In genomic region chr14:14707061-14707460, GRCm38 (mm10) we compare ENCODE assay signal across 32 mouse cellular contexts. TPM values are rescaled to one million over a fixed set of nuclear protein-coding genes. Genes with fewer than 3 reads are reported as not detected.
A peak's percentile ranks its signal among the peaks of the same experiment; 100 is the strongest.
DNase-seq lines count a peak whose midpoint lies in the region; ATAC-seq and TF ChIP-seq lines count a peak whose summit lies in the region.
"Had no signal": no experiment of that assay in that cellular context is flagged by ENCODE, and none has a peak within 500 bp of the region (broad histone marks: within the 10 kb centered on the region; RNA-seq: fewer than 3 reads in every experiment).

No protein-coding gene starts in this region.

- H3K27me3 ChIP-seq in midbrain, embryonic 11.5 days (ENCODE audit: control insufficient read depth, insufficient read depth, low read length) = no peaks in the 10 kb centered on the region
- H3K27me3 ChIP-seq in midbrain, postnatal 0 days (ENCODE audit: insufficient read depth, low read length) = no peaks in the 10 kb centered on the region
- H3K27me3 ChIP-seq in embryonic facial prominence, embryonic 10.5 days (replicated peaks; ENCODE audit: low read depth, poor library complexity, severe bottlenecking) = no peaks in the 10 kb centered on the region
- H3K27me3 ChIP-seq in splenic B cell, adult 2 months (ENCODE audit: control insufficient read depth, insufficient read depth, low read length, poor library complexity, severe bottlenecking) = no peaks in the 10 kb centered on the region
- H3K27me3 ChIP-seq: CH12.LX; forebrain, embryonic 13.5 days; heart, embryonic 12.5 days; heart, embryonic 15.5 days; hindbrain, embryonic 13.5 days; Patski had no signal

- DNase-seq in midbrain, embryonic 11.5 days (ENCODE audit: low spot score, missing footprints) = peak; percentile 84
- no peak for DNase-seq in midbrain, postnatal 0 days (ENCODE audit: low spot score)
- peak; percentile 50 for DNase-seq in A20 (ENCODE audit: low read depth, low spot score)
- DNase-seq in embryonic facial prominence, embryonic 10.5 days (ENCODE audit: low spot score) = no peak
- DNase-seq in splenic B cell, adult 2 months (ENCODE audit: low read depth, low spot score) = peak; percentile 38
- no peak for DNase-seq in cerebellum, adult 11 months
- DNase-seq in spleen, postnatal 14 days (ENCODE audit: low spot score in 2 of 2) = no peak
- DNase-seq: adrenal gland, adult 2 months; adrenal gland, postnatal 14 days; B cell, adult 2 months; cerebellum, adult 11-12 months; cerebellum, adult 8-10 months; cerebellum, postnatal 10 days; cerebellum, postnatal 36 days; embryo, embryonic 11 days; gastrocnemius, adult 2 months; gastrocnemius, postnatal 25 days; heart, adult 18-20 months; heart, postnatal 10 days; heart, postnatal 36 days had no signal

- no peak for ATAC-seq in midbrain, embryonic 11.5 days (ENCODE audit: low FRiP score)
- ATAC-seq in midbrain, postnatal 0 days (ENCODE audit: low FRiP score) = no peak
- ATAC-seq: forebrain, embryonic 13.5 days; forebrain, embryonic 16.5 days; hindbrain, embryonic 16.5 days; intestine, postnatal 0 days; Patski had no signal

- no peak for TF ChIP-seq CTCF in midbrain, postnatal 0 days (IDR thresholded peaks at IDR 0.05)

- H3K4me2 ChIP-seq in midbrain, embryonic 11.5 days = no peak overlapping the region
- no peak overlapping the region for H3K4me2 ChIP-seq in midbrain, postnatal 0 days (ENCODE audit: low read depth, low read length, poor library complexity, severe bottlenecking)
- H3K4me2 ChIP-seq: forebrain, embryonic 13.5 days; heart, embryonic 12.5 days; heart, embryonic 15.5 days; hindbrain, embryonic 13.5 days had no signal

- no peak overlapping the region for H3K27ac ChIP-seq in midbrain, embryonic 11.5 days (ENCODE audit: low read depth, low read length)
- H3K27ac ChIP-seq in midbrain, postnatal 0 days (ENCODE audit: low read depth, low read length) = no peak overlapping the region
- no peak overlapping the region for H3K27ac ChIP-seq in embryonic facial prominence, embryonic 10.5 days (replicated peaks)
- H3K27ac ChIP-seq: forebrain, embryonic 10.5 days; forebrain, embryonic 13.5 days; gastrocnemius, adult 2 months; heart, embryonic 15.5 days; hindbrain, embryonic 10.5 days; hindbrain, embryonic 13.5 days had no signal

- H3K4me1 ChIP-seq in midbrain, embryonic 11.5 days (ENCODE audit: control insufficient read depth, insufficient read depth, low read length) = peaks cover 8% of the 10 kb centered on the region
- H3K4me1 ChIP-seq in midbrain, postnatal 0 days (ENCODE audit: insufficient read depth, low read length) = peaks cover 10% of the 10 kb centered on the region
- peaks cover 26% of the 10 kb centered on the region for H3K4me1 ChIP-seq in embryonic facial prominence, embryonic 10.5 days

- peaks cover 3% of the 10 kb centered on the region; the same call in 1 of the 2 replicates for H3K36me3 ChIP-seq in midbrain, embryonic 11.5 days (ENCODE audit: control insufficient read depth, insufficient read depth, low read length)
- peaks cover 4% of the 10 kb centered on the region for H3K36me3 ChIP-seq in midbrain, postnatal 0 days (ENCODE audit: insufficient read depth, low read length)
- peaks cover 53% of the 10 kb centered on the region for H3K36me3 ChIP-seq in embryonic facial prominence, embryonic 10.5 days (replicated peaks)
- H3K36me3 ChIP-seq in splenic B cell, adult 2 months (ENCODE audit: control insufficient read depth, insufficient read depth, low read length, poor library complexity, severe bottlenecking) = no peaks in the 10 kb centered on the region; the same call in 1 of the 2 replicates

- WGBS in midbrain, embryonic 11.5 days = 54% methylated on average over 1 of the region's 1 CpGs
- WGBS in midbrain, postnatal 0 days = 39% methylated on average over 1 of the region's 1 CpGs
- 60% methylated on average over 1 of the region's 1 CpGs for WGBS in embryonic facial prominence, embryonic 10.5 days

- no peak overlapping the region for H3K4me3 ChIP-seq in midbrain, embryonic 11.5 days (ENCODE audit: low read depth, low read length)
- H3K4me3 ChIP-seq in midbrain, postnatal 0 days (ENCODE audit: low read depth, low read length) = no peak overlapping the region
- 0 out of 2 replicates have a peak overlapping the region, but pooled peaks have one; percentile 18 for H3K4me3 ChIP-seq in embryonic facial prominence, embryonic 10.5 days
- H3K4me3 ChIP-seq: forebrain, embryonic 10.5 days; forebrain, embryonic 13.5 days; gastrocnemius, adult 2 months; heart, embryonic 12.5 days; heart, embryonic 15.5 days; hindbrain, embryonic 10.5 days; hindbrain, embryonic 13.5 days had no signal

- no peaks in the 10 kb centered on the region for H3K9me3 ChIP-seq in midbrain, embryonic 11.5 days (ENCODE audit: control insufficient read depth, low read length)
- H3K9me3 ChIP-seq in midbrain, postnatal 0 days (ENCODE audit: low read length) = no peaks in the 10 kb centered on the region
- no peaks in the 10 kb centered on the region for H3K9me3 ChIP-seq in embryonic facial prominence, embryonic 10.5 days
- H3K9me3 ChIP-seq: forebrain, embryonic 10.5 days; forebrain, embryonic 13.5 days; G1E; heart, embryonic 12.5 days; heart, embryonic 15.5 days; hindbrain, embryonic 10.5 days; hindbrain, embryonic 13.5 days had no signal

- H3K9ac ChIP-seq in midbrain, embryonic 11.5 days (ENCODE audit: low read length) = no peak overlapping the region
- H3K9ac ChIP-seq in midbrain, postnatal 0 days (replicated peaks; ENCODE audit: low read length, poor library complexity, severe bottlenecking) = no peak overlapping the region
- H3K9ac ChIP-seq: forebrain, embryonic 13.5 days; heart, embryonic 12.5 days; heart, embryonic 15.5 days; hindbrain, embryonic 13.5 days had no signal

RNA-seq across cellular contexts. Expression of gene Slc4a7, which starts 5.0 kb away (rescaled TPM):
- 24.6 and 28.8 TPM in 2 replicates for polyA plus RNA-seq in midbrain, embryonic 11.5 days (2014; fragmentation: Nextera tagmentation; extraction: Ambion mirVana)
- 48.0 and 51.5 TPM in 2 replicates for total RNA-seq in midbrain, postnatal 0 days (2014; rRNA removed)
- 17.4 and 20.7 TPM in 2 replicates for polyA plus RNA-seq in midbrain, postnatal 0 days (2015; fragmentation: Nextera tagmentation; extraction: Ambion mirVana)
- 33.4 and 36.3 TPM in 2 replicates for polyA plus RNA-seq in embryonic facial prominence, embryonic 10.5 days (2016; fragmentation: Nextera tagmentation; extraction: Ambion mirVana)

Comparison
In these comparisons a context has a peak if more than half of its experiments do, and no peak if none do; other contexts are left out.
1. DNase-seq: peak in midbrain, embryonic 11.5 days (single experiment), A20 (single experiment) and splenic B cell, adult 2 months (single experiment); none in midbrain, postnatal 0 days (single experiment), embryonic facial prominence, embryonic 10.5 days (single experiment), cerebellum, adult 11 months (single experiment) and spleen, postnatal 14 days (0 of 2).